Mouse (Mus musculus): ENCODE measurements around the gene Pitx1.

Gene Pitx1

DNA sequence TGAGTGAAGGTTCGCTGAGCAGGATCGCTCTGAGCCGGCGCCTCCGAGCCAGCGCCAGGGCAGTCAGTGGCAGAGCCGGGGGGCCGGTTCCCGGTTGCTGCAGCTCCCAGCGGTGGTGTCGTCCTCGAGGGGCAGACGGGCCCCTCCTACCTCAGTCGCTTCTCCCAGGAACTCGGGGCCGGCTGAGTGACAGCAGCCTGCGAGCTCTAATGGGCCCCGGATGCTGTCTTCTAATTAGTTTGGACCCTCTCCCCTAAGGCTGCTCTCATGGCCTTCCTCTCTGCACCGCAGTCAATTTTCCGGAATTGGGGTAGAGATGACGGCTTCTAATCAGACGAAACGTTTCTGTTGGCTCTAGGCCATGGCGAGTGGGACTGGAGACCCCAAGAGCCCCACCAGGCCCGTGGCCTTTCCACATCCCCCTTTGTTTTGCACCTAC lies 4.3 kb downstream of the Pitx1 start:
- DNase-seq (ENCODE audit: extremely low read depth, insufficient read length, low spot score), result no peak

DNA sequence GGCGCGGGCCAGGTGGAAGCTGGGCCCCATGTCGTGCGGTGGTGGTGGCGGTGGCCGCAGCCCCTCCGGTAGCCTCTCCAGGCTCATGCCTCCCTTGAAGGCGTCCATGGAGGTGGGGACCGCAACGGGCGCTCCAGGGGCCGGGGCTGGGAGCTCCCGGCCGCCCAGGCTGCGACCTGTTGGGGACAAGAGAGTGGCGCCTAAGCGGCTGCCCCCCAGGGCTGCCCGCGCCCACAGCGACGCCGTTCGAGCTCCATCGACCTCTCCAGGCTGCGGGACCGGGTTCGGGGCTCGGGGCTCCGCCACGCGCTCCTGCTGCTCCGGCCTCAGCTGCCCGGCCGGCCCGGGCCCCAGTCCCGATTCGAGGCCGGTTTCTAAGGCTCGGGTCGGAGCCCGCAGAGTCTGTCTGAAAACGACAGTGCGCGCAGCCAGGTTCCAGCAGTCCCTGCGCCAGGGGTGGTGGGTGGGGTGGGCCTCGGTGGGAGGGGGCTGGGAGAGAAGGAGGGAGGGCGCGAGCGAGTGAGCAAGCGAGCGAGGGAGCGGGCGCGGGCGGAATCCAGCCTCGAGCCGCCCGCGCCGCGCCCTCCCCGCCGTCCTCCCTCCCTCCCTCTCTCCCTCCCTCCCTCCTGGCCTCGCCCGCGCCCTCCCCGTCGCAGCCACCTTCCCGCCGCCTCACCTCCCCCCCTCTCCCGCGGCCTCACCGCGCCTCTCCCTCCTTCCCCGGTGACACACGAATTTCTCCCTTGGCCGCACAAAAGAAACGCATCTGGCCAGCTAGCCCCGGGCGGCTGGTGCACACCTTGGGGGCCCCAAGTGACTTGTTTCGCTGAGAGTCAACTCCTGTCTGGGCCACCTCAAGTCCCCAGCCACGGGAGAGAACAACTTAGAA lies 4.9 kb downstream of the Pitx1 start:
- no peak for DNase-seq (ENCODE audit: extremely low read depth, insufficient read length, low spot score)

DNA sequence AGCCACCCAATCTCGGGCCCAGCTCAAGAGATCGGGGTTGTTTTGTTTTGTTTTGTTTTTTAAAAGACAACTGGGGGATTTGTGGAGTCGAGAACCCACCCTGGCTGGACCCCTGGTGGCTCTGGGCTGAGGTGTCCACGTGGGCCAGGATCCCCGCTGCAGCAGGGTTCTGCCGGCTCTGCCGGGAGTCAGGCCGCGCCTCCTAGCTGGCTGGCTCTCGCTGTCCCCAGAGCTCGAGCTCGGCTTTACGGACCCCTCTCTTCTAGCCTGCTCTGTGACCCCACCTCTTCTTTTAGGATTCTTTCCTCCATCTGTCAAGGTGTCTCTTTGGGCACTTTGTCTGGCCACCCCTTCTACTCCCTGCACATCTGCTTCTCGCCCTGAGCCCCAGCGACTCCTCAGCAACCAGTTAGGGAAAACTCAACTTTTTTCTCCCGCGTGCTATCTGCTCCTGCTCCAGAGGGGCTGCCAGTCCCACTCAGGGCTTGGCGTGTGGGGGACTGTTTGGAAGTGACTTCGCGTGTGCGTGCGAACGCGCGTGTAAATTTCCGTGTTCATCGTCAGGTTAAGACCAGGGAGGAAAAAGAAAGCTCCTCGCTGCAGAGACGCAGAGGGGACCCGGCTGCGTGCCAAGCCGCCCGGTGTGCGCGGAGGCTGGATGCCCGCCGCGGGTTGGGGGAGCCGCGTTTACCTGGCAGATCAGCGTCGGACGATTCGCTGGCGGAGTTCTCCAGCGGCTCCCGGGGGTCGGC lies 5.7 kb downstream of the Pitx1 start:
- no peak for DNase-seq (ENCODE audit: extremely low read depth, insufficient read length, low spot score)

DNA sequence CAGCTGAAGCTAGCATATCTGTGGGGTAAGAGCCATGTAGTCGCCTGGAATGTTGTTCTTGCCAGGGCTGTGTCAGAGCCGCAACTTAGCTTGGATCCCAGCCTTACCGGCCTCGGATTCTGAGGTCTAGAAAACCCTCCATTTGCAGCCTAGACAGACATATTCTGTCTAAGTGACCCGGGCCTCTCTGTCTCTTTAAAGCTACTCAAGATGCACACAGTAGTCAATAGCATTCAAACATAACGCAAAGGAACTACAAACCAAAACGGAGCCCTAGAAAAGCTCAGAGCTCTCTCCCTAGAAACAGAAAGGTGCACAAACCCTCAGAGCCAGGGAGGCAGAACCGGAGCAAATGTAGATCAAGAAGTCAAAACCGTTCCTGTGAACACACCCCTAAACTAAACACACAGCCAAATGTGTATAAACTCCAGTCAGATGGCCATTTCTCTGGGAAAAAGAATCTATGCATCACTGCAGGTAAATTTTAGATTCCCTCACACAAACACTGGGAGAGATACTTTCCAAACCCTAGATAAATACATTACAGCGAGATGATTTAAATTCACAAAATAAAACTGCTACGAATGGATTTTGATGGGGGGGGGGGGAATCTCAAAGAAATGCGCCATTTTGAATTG lies 6.9 kb downstream of the Pitx1 start:
- no peak for DNase-seq (ENCODE audit: extremely low read depth, insufficient read length, low spot score)

DNA sequence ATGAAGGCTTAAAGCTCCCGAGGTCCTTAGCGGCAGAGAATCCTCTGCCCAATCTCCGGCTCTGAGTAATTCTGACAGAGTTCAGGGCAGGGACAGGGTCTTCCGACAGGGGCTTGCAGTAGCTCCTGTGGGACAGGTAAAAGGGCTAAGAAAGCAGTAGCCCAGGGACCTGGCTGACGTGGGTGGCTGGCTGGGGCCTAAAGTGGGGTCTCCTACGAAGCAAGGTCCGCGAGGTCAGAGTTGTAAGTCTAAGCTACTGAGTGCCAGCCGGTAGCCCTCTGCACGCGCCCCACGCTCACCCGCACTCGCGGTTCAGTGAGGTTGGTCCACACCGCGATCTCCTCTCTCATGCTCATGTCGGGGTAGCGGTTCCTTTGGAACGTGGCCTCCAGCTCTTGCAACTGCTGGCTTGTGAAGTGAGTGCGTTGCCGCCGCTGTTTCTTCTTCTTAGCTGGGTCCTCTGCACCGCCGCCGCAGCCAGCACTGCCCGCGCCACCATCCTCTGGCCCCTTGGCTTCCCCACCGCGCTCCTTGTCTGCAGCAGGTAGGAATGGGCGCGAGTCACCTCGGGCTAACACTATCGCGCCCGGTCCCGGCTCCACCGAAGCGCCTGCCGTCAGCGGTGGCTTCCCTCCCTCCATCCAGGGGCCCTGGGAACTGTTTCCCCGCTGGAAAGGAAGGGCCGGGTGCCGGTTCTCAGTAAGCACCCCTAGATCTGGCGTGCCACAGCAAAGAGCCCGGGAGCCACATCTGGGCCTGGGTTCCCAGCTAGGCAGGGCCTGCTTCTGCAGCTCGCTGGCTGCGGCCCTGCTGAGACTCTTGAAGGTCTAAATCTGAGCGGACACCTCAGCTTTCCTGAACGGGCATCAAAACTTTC lies 7.6 kb downstream of the Pitx1 start:
- DNase-seq (ENCODE audit: extremely low read depth, insufficient read length, low spot score), result no peak

DNA sequence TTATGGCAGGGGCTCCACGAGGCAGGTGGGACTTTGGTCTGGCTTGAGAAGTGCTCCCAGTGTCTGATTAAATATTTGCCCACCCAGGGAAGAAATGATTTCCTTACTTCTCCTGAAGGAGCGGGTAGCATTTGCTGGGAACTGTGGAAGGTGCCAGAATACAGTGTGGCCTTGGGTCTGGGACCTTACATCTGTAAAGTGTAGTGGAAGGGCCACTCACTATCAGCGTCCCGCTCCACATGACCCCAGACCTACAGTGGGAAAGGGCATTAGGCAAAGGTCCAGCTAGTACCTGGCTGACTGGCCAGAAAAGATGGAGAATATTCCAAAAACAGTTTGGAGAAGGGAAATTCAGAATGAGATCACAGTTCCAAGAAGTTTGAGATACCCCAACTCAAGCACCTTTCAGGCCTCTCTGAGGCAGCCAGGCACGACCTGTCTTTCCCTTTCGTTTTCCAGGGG lies 8.3 kb downstream of the Pitx1 start:
- DNase-seq (ENCODE audit: extremely low read depth, insufficient read length, low spot score), result no peak

DNA sequence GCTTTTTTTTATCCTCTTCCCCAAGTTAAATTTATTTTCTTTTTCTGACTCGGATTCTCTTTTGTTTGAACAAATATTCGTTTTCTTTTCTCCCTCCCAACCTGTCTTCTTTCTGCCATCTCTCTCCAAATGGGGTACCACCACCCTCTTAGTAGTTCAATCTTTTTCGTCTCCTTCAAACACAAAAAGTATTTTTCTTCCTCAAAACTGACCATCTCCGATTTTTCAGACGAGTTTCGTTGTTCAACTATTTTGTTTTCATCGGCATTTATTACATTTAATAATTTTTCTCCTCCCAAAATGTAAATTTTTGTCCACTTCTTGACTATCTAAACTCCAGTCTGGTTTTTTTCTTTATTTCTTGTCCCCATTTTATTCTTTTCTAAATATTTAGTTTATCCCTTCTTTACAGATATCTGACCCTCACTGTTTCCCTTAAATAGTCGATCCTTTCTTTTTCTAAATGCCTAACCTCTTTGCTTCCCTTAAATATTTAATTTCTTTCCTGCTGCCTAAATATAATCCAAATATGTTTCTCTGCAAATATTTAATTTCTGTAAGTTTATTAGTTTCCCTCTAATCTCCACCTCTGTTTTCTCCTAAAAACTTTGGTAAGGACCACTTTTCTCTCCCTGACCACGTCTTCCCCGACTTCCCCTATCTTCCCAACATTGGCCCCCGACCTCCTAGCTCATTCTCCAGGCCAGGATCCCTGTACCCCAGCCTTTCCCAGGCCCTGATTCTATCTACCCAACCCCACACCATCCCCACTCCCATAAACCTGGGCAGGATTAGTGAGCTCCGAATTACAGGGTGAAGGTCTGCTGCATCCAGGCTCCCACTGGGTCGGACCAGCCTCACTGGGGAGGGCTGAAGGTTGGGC lies 9.0 kb downstream of the Pitx1 start:
- no peak for DNase-seq (ENCODE audit: extremely low read depth, insufficient read length, low spot score)

DNA sequence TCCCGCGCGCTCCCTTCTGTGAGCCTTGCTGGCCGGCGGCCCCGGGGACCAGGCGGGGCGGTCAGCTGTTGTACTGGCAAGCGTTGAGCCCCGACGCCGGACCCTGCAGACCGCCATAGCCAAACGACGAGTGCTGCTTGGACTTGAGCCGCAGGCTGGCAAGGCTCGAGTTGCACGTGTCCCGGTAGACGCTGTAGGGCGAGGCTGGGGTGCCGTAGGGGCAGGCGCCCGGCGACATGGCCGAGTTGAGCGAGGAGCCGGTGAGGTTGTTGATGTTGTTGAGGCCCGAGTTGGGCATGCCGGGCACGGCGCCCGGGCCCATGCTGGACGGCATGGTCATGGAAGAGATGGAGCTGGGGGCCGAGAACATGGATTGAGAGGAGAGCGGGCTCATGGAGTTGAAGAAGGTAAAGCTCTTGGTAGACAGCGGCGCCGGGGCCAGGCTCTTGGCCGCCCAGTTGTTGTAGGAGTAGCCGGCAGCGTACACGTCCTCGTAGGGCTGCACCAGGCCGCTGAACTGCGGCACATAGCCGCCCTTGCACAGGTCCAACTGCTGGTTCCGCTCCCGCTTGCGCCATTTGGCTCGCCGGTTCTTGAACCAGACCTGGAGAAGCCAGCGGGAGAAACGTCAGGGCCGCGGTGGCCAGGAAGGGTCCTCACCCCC lies 9.9 kb downstream of the Pitx1 start:
- no peak for DNase-seq (ENCODE audit: extremely low read depth, insufficient read length, low spot score)

DNA sequence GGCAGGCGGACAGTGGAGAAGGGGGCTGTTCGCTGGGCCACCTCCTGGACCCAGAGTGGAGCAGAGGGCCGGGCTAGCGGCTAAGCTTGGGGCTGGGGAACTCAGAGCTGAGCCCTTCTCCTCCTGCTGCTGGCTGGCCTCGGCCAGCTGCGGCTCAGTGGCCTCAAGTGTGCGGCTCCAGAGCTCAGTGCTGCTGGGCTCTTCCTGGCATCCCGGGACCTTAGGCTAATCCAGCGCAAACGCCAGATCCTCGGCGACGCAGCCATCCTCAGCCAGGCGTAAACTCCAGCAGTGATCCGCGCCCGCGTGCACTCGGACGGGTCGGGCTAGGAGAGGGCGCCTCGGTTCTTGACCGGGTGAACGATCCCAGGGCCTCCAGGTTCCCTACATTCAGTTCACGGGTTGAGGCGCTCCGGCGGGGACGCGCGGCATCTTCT lies 10.7 kb downstream of the Pitx1 start:
- DNase-seq (ENCODE audit: extremely low read depth, insufficient read length, low spot score), result no peak

DNA sequence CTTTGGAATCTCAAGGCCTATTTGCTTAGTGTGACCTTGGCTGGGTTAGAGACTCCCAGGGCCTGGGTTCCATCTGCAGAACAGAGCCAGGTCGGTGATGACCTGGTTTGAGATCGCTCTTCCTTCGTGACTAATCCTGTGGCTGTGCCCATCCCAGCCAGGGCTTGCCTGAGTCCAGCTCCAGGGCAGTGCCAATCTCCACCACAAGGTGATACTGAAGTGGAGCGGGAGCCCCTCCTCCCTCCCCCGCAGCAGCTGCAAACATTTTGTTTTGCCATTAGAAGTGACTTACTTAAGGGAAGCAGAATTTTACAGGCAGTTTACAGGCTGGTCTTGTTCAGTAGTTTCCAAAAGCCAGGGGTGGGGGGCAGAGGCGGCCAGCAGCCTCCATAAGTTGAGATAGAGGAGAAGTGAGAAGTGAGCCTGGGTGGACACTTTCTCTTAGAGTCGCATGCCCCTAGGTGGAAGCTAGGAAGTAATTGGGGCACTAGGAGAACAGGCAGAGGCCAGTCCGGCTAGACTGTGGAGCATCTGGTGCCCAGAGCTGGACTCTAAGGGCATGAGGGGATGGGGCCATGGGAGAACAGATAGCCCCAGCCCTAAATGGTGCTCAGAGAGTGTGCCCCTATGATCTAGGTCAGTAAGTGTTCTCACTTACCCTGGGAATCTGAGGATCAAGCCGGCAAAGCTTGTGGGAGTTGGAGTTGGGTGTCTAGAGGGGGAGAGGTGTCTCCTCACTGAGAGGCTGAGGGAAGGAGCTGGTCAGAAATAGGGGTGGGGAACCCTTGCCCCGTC lies 11.6 kb downstream of the Pitx1 start:
- no peak for DNase-seq (ENCODE audit: extremely low read depth, insufficient read length, low spot score)

DNA sequence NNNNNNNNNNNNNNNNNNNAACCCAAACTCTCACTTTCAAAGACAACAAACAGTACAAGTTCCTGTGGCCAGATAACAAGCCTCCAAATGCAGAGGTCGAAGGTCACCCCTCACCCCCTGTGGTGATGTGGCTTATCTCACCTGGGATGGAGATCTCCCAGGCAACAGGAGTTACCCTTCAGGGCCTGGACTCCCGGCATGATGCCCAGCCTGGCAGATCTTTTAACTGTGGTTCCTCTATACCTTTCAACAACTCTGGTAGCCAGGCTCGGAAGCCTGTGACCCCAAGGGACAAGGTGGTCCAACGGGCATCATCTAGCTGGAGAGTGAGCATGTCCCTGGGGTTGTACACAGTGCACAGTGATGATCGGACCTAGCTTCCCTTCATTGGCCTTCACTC lies 13.5 kb downstream of the Pitx1 start:
- no peak for DNase-seq (ENCODE audit: extremely low read depth, insufficient read length, low spot score)

DNA sequence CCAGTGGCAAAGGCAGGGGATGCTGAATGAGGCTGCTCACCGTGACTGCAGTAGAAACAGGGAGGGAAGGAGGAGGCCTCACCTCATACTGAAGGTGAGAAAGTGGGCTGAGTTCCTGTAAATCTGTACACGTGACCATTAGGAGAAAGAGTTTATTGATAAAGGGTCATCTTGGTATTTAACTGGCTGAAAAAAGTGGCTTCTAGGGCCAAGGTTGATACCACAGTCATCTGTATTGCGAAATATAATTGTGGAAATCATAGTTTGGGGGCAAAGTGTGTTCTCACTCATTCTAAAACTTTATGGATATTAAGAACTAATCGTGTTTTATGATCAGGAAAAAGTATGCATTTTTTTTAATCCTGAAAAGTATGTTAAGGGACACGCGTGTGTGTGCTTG lies 21.2 kb downstream of the Pitx1 start:
- no peak for DNase-seq (ENCODE audit: extremely low read depth, insufficient read length, low spot score)

DNA sequence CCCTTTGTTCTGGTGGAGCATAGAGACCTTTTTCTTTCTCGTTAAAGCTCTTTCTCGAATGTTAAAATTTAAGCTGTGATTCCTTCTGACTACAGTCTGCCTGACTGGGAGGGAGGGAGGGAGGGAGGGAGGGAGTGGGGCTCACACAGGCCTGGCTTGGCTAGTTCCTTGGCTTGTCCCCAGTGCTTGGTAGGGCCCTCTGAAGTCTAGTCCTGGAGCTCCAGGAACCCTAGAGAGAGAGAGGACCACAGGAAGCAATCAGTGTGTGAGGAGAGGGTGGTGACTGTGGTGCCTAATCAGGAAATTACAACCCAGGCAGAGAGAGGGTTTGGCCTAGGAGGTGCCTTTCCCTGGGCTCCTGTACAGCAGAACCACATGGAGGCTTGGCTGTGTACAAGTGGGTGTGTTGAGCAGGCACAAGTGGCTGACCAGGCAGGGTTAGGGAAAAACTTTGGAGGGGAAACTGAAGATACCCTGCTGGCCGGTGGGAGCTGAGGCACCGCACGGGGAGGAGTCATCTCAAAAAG lies 22.4 kb downstream of the Pitx1 start:
- DNase-seq (ENCODE audit: extremely low read depth, insufficient read length, low spot score), result no peak

DNA sequence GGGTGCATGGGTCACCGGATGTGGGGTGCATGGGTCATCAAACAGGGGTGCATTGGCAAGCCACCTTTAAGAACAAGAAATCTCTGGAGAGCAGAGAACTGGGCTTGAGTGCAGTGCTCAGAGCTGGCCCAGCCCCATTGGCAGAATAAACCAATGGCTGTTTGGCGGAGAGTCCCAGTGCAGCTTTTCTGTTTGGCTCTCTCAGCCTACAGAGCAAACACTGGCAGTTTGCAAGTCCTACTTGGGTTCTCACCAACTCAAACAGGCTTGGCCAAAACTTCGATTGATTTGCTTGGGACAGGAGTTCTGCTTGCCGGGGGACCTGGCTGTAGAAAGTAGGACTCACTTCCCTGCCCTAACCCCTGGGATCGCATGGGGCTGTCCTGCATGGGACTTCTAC lies 25.0 kb downstream of the Pitx1 start:
- no peak for DNase-seq (ENCODE audit: extremely low read depth, insufficient read length, low spot score)

DNA sequence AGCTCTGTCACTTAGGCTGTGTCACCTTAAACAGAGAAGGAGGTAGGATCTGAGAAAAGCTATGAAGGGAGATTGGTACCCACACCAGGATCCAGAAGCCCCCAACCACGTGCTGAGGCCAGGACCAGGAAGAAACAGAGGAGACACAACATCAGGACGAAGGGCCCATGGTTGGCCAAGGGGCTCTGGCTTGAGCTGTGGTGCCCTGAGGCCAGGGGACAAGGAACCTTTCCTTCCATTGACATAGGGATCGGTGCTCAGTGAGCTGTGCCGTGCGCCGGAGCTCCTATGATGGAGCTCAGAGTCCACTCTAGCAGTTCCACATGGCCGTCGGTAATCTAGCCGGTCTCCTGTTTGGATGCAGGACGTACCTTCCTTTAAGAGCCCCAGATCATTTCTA lies 26.3 kb downstream of the Pitx1 start:
- no peak for DNase-seq (ENCODE audit: extremely low read depth, insufficient read length, low spot score)

DNA sequence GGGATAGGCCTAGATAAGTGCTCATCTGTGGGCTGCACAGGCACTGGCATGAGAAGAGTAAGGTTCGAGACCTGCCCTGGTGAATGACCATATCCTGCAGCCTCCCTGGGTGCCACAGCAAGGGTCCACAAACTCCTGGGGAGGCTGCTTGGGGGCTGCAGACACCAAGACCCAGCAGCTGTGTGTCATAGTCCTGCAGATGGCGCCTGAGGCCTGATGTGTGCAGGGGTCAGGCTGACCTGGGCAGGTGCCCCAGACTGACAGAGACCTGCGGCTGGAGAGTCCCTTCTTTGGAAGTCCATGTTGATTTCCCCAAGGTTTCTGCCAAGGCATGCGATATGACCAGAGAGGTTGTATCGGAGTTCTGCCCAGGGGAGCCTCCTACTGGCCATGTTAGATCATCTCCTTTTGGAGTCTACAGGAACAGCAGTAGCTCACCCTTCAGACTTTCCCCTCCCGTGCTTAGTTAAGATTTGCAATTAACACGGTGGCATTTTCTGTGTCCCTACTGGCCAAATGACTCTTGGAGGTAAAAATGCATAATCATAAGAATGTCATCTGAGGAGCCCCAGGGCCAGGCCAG lies 26.9 kb downstream of the Pitx1 start:
- no peak for DNase-seq (ENCODE audit: extremely low read depth, insufficient read length, low spot score)

DNA sequence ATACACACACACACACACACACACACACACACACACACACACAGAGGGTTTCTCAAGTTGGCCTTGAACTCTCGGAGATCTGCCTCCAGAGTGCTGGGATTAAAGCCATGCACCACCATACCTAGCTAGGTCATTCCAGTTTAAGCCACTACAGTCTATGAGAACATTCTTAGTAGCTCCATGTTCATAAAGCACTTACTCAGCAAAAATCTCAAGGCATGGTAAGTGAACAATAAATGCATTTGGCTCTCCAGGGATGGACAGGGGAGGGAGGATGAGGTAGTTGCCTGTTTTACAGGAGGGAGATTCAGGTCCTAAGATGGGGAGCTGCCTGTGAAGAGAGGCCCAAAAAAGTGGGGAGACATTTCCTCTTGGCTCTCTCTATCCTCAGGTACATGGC lies 32.0 kb downstream of the Pitx1 start:
- DNase-seq (ENCODE audit: extremely low read depth, insufficient read length, low spot score), result no peak

DNA sequence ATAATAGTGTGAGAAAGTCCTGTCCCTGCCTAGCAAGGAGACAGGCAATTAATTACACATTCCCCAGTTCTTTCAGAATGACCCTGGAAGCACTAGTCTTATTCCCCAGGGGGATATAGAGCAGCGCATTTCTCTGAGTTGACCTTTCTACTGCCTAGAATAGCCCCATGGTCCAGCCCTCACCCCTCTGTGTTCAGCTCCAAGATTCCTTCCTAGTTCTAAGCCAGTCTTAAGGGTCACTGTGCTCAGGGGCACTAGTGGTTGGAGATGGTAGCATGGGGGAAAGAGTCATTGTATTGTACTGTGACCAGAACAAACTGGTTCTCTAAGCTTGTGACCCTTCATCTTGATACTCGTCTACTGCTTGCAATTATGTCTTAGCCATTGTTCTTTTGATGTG lies 34.7 kb downstream of the Pitx1 start:
- DNase-seq (ENCODE audit: extremely low read depth, insufficient read length, low spot score), result no peak
